Comparison of ENCODE assay signal across 8 mouse cellular contexts in the genomic region with DNA sequence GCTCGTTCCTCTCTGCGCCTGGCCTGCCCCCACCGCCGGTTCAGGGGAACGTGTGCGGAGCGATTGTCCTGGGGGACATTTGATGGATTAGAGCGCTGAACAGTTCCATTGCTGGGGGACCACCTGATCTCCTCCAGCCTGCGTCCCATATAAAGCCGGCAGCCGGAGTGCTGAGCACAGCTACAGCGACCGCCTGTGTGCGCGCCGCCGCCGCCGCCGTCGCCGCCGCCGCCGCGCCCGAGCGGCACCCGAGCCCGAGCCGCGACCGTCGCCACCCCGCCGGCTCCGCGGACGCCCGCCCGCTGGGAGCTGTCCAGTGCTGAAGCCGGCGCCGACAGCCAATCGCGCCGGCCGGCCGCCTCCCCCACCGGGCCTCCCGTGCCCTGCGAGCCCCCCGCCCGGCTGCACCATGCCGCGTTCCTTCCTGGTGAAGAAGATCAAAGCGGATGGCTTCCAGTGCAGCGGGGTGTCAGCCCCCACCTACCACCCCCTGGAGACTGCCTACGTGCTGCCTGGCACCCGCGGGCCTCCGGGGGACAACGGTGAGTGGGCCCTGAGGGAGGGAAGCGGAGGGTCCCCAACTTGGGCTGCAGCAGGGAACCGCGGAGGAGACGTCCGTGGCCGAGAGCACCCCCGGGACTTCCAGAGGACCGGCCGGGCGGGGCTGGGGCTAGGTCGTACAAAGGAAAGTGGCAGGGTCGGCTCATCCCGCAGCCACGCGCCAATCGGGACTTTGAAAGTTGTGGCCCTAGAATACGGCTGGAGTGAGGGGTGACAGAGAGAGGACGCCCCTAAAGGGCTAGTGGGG. TPM values are rescaled to one million over a fixed set of nuclear protein-coding genes. Genes with fewer than 3 reads are reported as not detected.
DNase-seq lines count a peak whose midpoint lies in the region; ATAC-seq lines count a peak whose summit lies in the region.

No protein-coding gene starts in this region.

- peak overlapping the region; percentile 79 for H3K4me3 ChIP-seq in hindbrain, embryonic 16.5 days (ENCODE audit: low read length)
- H3K4me3 ChIP-seq in limb, embryonic 10.5 days, result peak overlapping the region; percentile 44
- H3K4me3 ChIP-seq in midbrain, embryonic 11.5 days (ENCODE audit: low read depth, low read length), result peak overlapping the region; percentile 73

- H3K27ac ChIP-seq in hindbrain, embryonic 16.5 days (ENCODE audit: low read depth, low read length), result peak overlapping the region; percentile 93
- H3K27ac ChIP-seq in limb, embryonic 10.5 days, result no peak overlapping the region
- peak overlapping the region; percentile 91 for H3K27ac ChIP-seq in midbrain, embryonic 11.5 days (ENCODE audit: low read depth, low read length)

- H3K36me3 ChIP-seq in hindbrain, embryonic 16.5 days (ENCODE audit: control insufficient read depth, insufficient read depth, low read length), result no peaks in the 10 kb centered on the region
- H3K36me3 ChIP-seq in limb, embryonic 10.5 days, result no peaks in the 10 kb centered on the region
- no peaks in the 10 kb centered on the region for H3K36me3 ChIP-seq in midbrain, embryonic 11.5 days (ENCODE audit: control insufficient read depth, insufficient read depth, low read length)

- H3K9ac ChIP-seq in hindbrain, embryonic 16.5 days (ENCODE audit: low read depth, low read length), result peak overlapping the region; percentile 91
- H3K9ac ChIP-seq in midbrain, embryonic 11.5 days (ENCODE audit: low read length), result peak overlapping the region; percentile 91

- peak overlapping the region; percentile 66 for H3K4me2 ChIP-seq in hindbrain, embryonic 16.5 days (ENCODE audit: low read length)
- peak overlapping the region; percentile 83 for H3K4me2 ChIP-seq in midbrain, embryonic 11.5 days

- ATAC-seq in hindbrain, embryonic 16.5 days, result peak; percentile 80
- ATAC-seq in midbrain, embryonic 11.5 days (ENCODE audit: low FRiP score), result peak; percentile 84

- H3K27me3 ChIP-seq in hindbrain, embryonic 16.5 days (replicated peaks; ENCODE audit: control insufficient read depth, insufficient read depth, low read length), result no peaks in the 10 kb centered on the region
- H3K27me3 ChIP-seq in limb, embryonic 10.5 days (ENCODE audit: low read depth, poor library complexity, severe bottlenecking), result peaks cover 93% of the 10 kb centered on the region
- H3K27me3 ChIP-seq in midbrain, embryonic 11.5 days (ENCODE audit: control insufficient read depth, insufficient read depth, low read length), result peaks cover 2% of the 10 kb centered on the region; the same call in 1 of the 2 replicates

- WGBS in hindbrain, embryonic 16.5 days, result under 1% methylated on average over 62 of the region's 81 CpGs
- 3% methylated on average over 81 of the region's 81 CpGs for WGBS in limb, embryonic 10.5 days
- WGBS in midbrain, embryonic 11.5 days, result under 1% methylated on average over 72 of the region's 81 CpGs

- H3K9me3 ChIP-seq in hindbrain, embryonic 16.5 days (ENCODE audit: control insufficient read depth, low read length), result no peaks in the 10 kb centered on the region
- no peaks in the 10 kb centered on the region for H3K9me3 ChIP-seq in limb, embryonic 10.5 days (replicated peaks)
- no peaks in the 10 kb centered on the region for H3K9me3 ChIP-seq in midbrain, embryonic 11.5 days (ENCODE audit: control insufficient read depth, low read length)

- peaks cover 42% of the 10 kb centered on the region for H3K4me1 ChIP-seq in hindbrain, embryonic 16.5 days (ENCODE audit: control insufficient read depth, insufficient read depth, low read depth, low read length)
- peaks cover 23% of the 10 kb centered on the region for H3K4me1 ChIP-seq in limb, embryonic 10.5 days
- H3K4me1 ChIP-seq in midbrain, embryonic 11.5 days (ENCODE audit: control insufficient read depth, insufficient read depth, low read length), result peaks cover 10% of the 10 kb centered on the region; the same call in 1 of the 2 replicates

- DNase-seq in adrenal gland, adult (ENCODE audit: inconsistent age in 2 of 2, low spot score in 1 of 2), result peak; percentile 86 to 93
- DNase-seq in cerebellum, postnatal 14 days, result peak; percentile 73 to 74
- DNase-seq in gastrocnemius, postnatal 10 days, result peak; percentile 92
- peak; percentile 93 for DNase-seq in limb, embryonic 10.5 days (ENCODE audit: low spot score)
- peak; percentile 96 for DNase-seq in midbrain, embryonic 11.5 days (ENCODE audit: low spot score, missing footprints)
- peak; percentile 45 to 69 for DNase-seq in spleen, adult 18-20 months
- no peak for DNase-seq in adipocyte (ENCODE audit: low spot score)

RNA-seq across cellular contexts. Expression of a gene that starts 0.5 kb away (rescaled TPM):
- not detected for total RNA-seq in gastrocnemius, postnatal 10 days (2021)
- polyA plus RNA-seq in hindbrain, embryonic 16.5 days (2015; fragmentation: Nextera tagmentation; extraction: Ambion mirVana), result 7.6 and 8.0 TPM in 2 replicates
- not detected in 2 replicates for polyA plus RNA-seq in limb, embryonic 10.5 days (2016; fragmentation: Nextera tagmentation; extraction: Ambion mirVana)
- 10.0 and 11.0 TPM in 2 replicates for polyA plus RNA-seq in midbrain, embryonic 11.5 days (2014; fragmentation: Nextera tagmentation; extraction: Ambion mirVana)

RNA-seq across cellular contexts. Expression of a gene that starts 23.5 kb away (rescaled TPM):
- 10 to 100 TPM in 1 of 2 experiments, 1 to 10 TPM in 1; 8.7 to 14.7 TPM for total RNA-seq in gastrocnemius, postnatal 10 days (2021)
- 28.6 and 32.1 TPM in 2 replicates for polyA plus RNA-seq in hindbrain, embryonic 16.5 days (2015; fragmentation: Nextera tagmentation; extraction: Ambion mirVana)
- polyA plus RNA-seq in limb, embryonic 10.5 days (2016; fragmentation: Nextera tagmentation; extraction: Ambion mirVana), result 8.0 and 9.6 TPM in 2 replicates
- polyA plus RNA-seq in midbrain, embryonic 11.5 days (2014; fragmentation: Nextera tagmentation; extraction: Ambion mirVana), result 14.2 and 14.6 TPM in 2 replicates
